12 mouse cellular contexts compared by ENCODE assay signal in the genomic region with DNA sequence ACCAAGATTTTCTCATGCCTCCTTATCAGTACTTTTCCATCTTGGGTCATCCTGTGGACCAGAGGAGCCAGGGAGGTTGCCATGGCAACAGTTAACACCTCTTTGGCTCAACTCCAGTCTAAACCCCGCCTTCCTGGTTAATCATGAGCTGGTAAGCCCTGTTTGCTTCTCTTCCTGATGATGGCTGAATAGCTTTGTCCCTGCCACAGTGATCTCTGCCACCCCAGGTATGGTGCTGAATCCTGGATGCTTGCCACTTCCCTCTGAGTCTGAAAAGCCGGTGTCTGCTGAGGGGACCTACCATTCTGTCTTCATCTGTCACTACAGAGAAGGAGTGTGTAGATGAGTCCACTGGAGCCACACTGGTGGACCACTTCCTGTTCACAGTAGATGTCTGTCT.
DNase-seq lines count a peak whose midpoint lies in the region; ATAC-seq and TF ChIP-seq lines count a peak whose summit lies in the region.
"Had no signal": no experiment of that assay in that cellular context is flagged by ENCODE, and none has a peak within 500 bp of the region (broad histone marks: within the 10 kb centered on the region; RNA-seq: fewer than 3 reads in every experiment).

No protein-coding gene starts in this region.

- 0 out of 2 replicates have a peak, but pooled peaks have one; percentile 42 for ATAC-seq in forebrain, embryonic 14.5 days
- ATAC-seq in forebrain, embryonic 16.5 days: no peak
- no peak for ATAC-seq in activated CD4-positive, CD25-positive, alpha-beta regulatory T cell, adult 4 months
- ATAC-seq: CD4-positive, CD25-positive, alpha-beta regulatory T cell, adult 4 months had no signal

- H3K4me2 ChIP-seq in forebrain, embryonic 14.5 days (ENCODE audit: low read length): no peak overlapping the region
- no peak overlapping the region for H3K4me2 ChIP-seq in forebrain, embryonic 16.5 days (ENCODE audit: low read length)
- H3K4me2 ChIP-seq: heart, embryonic 15.5 days had no signal

- H3K4me1 ChIP-seq in forebrain, embryonic 14.5 days (ENCODE audit: control insufficient read depth, insufficient read depth, low read length): peaks cover 5% of the 10 kb centered on the region
- H3K4me1 ChIP-seq in forebrain, embryonic 16.5 days (replicated peaks; ENCODE audit: control insufficient read depth, insufficient read depth, low read length): peaks cover 4% of the 10 kb centered on the region
- H3K4me1 ChIP-seq in lung, adult 2 months (ENCODE audit: control insufficient read depth, insufficient read depth, low read length): no peaks in the 10 kb centered on the region
- H3K4me1 ChIP-seq in kidney, adult 2 months (ENCODE audit: control insufficient read depth, insufficient read depth, low read length): no peaks in the 10 kb centered on the region
- H3K4me1 ChIP-seq: heart, embryonic 15.5 days had no signal

- DNase-seq in forebrain, embryonic 14.5 days (ENCODE audit: low spot score): peak; percentile 67
- DNase-seq in lung, postnatal 36 days: peak; percentile 30
- no peak for DNase-seq in lung, adult 2 months
- peak; percentile 60 for DNase-seq in kidney, adult 2 months
- peak; percentile 29 for DNase-seq in retina, embryonic 14.5 days (ENCODE audit: low spot score)
- no peak for DNase-seq in right cerebral cortex, postnatal 10 days (ENCODE audit: low spot score in 2 of 2)
- DNase-seq: layer of hippocampus, adult 9-11 months; right cerebral cortex, adult 18-20 months had no signal

- no peak overlapping the region for H3K27ac ChIP-seq in forebrain, embryonic 14.5 days (ENCODE audit: low read depth, low read length)
- no peak overlapping the region for H3K27ac ChIP-seq in forebrain, embryonic 16.5 days (ENCODE audit: low read length)
- H3K27ac ChIP-seq in kidney, adult 2 months (ENCODE audit: insufficient read depth, low read depth, low read length): no peak overlapping the region
- H3K27ac ChIP-seq: heart, embryonic 15.5 days had no signal

- no peak for TF ChIP-seq CTCF in lung, adult 2 months (IDR thresholded peaks at IDR 0.05; ENCODE audit: insufficient read depth, low read length)
- TF ChIP-seq CTCF in kidney, adult 2 months (conservative IDR thresholded peaks at IDR 0.05; ENCODE audit: insufficient read depth, insufficient read length, low read depth, low read length): no peak

- no peak overlapping the region for H3K9ac ChIP-seq in forebrain, embryonic 14.5 days (ENCODE audit: low read length)
- no peak overlapping the region for H3K9ac ChIP-seq in forebrain, embryonic 16.5 days (replicated peaks; ENCODE audit: low read depth, low read length)
- H3K9ac ChIP-seq: heart, embryonic 15.5 days had no signal

- H3K27me3 ChIP-seq in forebrain, embryonic 14.5 days (replicated peaks; ENCODE audit: control insufficient read depth, insufficient read depth, low read length): no peaks in the 10 kb centered on the region
- H3K27me3 ChIP-seq in forebrain, embryonic 16.5 days (replicated peaks; ENCODE audit: control insufficient read depth, insufficient read depth, low read length): no peaks in the 10 kb centered on the region
- no peaks in the 10 kb centered on the region for H3K27me3 ChIP-seq in kidney, adult 2 months (replicated peaks; ENCODE audit: control insufficient read depth, insufficient read depth, low read length)
- H3K27me3 ChIP-seq: heart, embryonic 15.5 days had no signal

- no peaks in the 10 kb centered on the region for H3K9me3 ChIP-seq in forebrain, embryonic 14.5 days (replicated peaks; ENCODE audit: control insufficient read depth, low read length)
- H3K9me3 ChIP-seq in forebrain, embryonic 16.5 days (ENCODE audit: control insufficient read depth, low read length): no peaks in the 10 kb centered on the region
- H3K9me3 ChIP-seq: heart, embryonic 15.5 days had no signal

- no peak for TF ChIP-seq POLR2A in lung, adult 2 months (IDR thresholded peaks at IDR 0.05; ENCODE audit: borderline replicate concordance, extremely low read depth, low read depth, low read length)
- TF ChIP-seq POLR2A in kidney, adult 2 months (IDR thresholded peaks at IDR 0.05; ENCODE audit: low read depth, low read length): no peak

- H3K4me3 ChIP-seq in forebrain, embryonic 14.5 days (ENCODE audit: low read depth, low read length): no peak overlapping the region
- no peak overlapping the region for H3K4me3 ChIP-seq in forebrain, embryonic 16.5 days (replicated peaks; ENCODE audit: low read length)
- H3K4me3 ChIP-seq in lung, adult 2 months (replicated peaks; ENCODE audit: extremely low read depth, low read depth, low read length): no peak overlapping the region
- H3K4me3 ChIP-seq in kidney, adult 2 months (ENCODE audit: insufficient read depth, low read depth, low read length): no peak overlapping the region
- H3K4me3 ChIP-seq: heart, embryonic 15.5 days had no signal

- H3K36me3 ChIP-seq in forebrain, embryonic 14.5 days (ENCODE audit: control insufficient read depth, insufficient read depth, low read length): no peaks in the 10 kb centered on the region
- H3K36me3 ChIP-seq in forebrain, embryonic 16.5 days (ENCODE audit: control insufficient read depth, insufficient read depth): no peaks in the 10 kb centered on the region
- no peaks in the 10 kb centered on the region for H3K36me3 ChIP-seq in kidney, adult 2 months (ENCODE audit: control insufficient read depth, insufficient read depth, low read length)
- H3K36me3 ChIP-seq: heart, embryonic 15.5 days had no signal

- 18% methylated on average over 2 of the region's 2 CpGs for whole genome bisulfite sequencing in forebrain, embryonic 14.5 days
- 27% methylated on average over 2 of the region's 2 CpGs for WGBS in forebrain, embryonic 16.5 days
- WGBS in lung, adult 2 months: 33% methylated on average over 2 of the region's 2 CpGs
- WGBS in kidney, adult 2 months: 33% methylated on average over 2 of the region's 2 CpGs

Comparison
In these comparisons a context has a peak if more than half of its experiments do, and no peak if none do; other contexts are left out.
1. DNase-seq: peak in forebrain, embryonic 14.5 days (single experiment), lung, postnatal 36 days (single experiment), kidney, adult 2 months (single experiment) and retina, embryonic 14.5 days (single experiment); none in lung, adult 2 months (single experiment) and right cerebral cortex, postnatal 10 days (0 of 2).